Mouse (Mus musculus) T-helper 17 cell (primary cell): ENCODE data around the gene Bbof1.

Experiments used
- in situ Hi-C, 2 experiments: fragments of 300-600 bp; cut with MboI, MseI; formaldehyde crosslinking; loops; 1 replicate in 1 of 2; 2 replicates in 1 of 2; pipeline ENCODE4 v1.15.1; 2025; ENCODE audit warnings: high pct_unique_total_duplicates in 2 of 2

Bbof1 gene

DNA sequence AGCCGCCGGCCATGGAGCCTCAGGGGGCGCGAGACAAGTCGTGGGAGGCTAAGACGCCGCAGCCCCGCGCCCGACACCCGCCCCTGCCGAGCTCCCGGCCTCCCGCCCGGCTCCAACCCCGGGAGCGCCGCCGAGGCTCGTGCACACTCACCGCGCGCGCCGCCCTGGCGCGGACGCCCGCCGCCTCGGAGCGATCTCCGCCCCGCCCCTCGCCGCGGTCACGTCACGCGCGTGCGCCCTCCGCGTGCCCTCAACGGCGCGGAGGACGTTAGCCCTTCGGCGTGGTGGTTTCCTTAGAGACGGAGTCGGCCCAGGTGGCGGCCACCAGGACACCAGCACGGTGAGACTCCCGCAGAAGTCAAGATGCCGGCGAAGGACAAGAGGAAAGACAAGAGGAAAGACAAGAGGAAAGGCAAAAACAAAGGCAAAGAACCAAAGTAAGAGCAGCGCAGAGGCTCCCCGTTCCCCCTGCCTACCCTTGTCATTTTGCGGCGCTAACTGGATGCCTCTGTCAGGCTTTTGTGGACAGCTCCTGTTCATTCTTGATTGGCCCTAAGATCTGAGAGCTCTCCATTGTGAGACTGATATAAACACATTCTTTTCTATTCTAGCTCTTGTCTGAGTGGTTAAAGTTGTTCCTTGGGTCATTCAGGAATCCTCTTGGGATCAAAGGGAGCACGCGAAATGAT, at the start of gene Bbof1, which contains the start of gene Entpd5:
Bbof1 (plus strand) TSS at position 253 of the 689 bp plus-strand sequence.
Entpd5 (minus strand) TSS at position 211 of the 689 bp plus-strand sequence.
- in situ Hi-C loops = no loop called here

DNA sequence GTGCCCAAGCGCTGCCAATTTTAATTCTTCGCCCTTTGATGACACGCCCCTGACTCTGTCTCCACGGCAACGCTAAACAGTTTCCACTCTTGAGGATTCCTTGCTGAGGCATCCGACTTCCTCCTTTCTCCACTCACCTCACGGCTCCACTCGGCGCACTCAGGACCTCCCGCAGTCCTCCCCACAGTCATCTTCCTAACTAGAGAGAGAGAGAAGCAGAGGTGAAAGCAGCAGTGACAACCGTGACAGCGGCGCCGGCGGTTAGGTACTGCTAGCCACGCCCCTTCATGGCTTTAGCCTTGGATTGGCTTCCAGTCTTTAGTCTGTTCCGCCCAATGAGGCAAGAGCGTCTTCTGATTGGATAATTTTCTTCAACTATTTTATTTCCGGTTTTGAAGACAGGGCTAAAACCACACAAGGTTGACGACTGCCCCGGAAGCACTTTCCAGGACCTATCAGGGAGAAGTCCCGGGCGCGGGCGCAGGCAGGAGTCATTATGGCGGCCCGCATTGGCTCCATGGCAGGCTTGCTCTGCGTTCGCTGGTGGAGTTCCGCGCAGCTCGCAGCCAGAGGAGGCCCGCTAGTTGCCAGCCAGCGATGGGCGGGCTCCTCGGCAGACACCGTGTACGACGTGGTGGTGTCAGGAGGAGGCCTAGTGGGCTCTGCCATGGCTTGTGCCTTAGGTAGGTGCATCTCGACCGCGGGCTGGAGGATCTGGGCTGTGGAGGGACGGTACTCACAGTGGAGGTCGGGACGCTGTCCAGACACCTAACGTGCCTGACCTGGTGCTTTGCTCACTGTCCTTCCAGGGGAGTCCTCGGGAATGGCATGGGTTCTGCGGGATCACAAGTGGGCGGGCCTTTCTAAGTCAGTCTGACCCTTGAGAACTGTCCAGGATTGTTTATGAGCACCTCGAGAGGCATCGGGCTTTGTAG, 47.0 kb upstream of the Bbof1 start, which contains the start of the genes Coq6 and Fam161b:
Coq6 (plus strand) TSS at position 103 of the 935 bp plus-strand sequence.
Fam161b (minus strand) TSS at position 279 of the 935 bp plus-strand sequence.
- in situ Hi-C loops = no loop called here

DNA sequence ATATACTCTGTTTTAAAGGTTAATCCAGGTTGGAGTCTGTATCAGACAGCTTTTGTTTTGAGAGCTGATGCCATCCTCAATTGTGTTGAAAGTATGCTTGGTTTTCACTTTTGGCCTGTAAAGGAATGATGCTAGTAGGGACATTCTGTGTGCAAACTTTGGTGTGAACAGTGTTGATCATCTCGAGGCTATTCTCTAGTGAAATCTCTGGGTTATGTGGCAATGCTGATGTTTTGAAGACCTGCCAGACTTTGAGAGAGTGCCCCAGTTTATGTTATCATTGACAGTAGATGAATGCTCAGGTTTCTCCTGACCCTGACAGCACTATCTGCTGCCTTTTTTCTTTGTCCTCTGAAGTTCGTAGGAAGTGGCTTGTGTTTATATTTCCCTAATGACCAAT, 46.0 kb upstream of the Bbof1 start:
- in situ Hi-C loops = no loop called here

DNA sequence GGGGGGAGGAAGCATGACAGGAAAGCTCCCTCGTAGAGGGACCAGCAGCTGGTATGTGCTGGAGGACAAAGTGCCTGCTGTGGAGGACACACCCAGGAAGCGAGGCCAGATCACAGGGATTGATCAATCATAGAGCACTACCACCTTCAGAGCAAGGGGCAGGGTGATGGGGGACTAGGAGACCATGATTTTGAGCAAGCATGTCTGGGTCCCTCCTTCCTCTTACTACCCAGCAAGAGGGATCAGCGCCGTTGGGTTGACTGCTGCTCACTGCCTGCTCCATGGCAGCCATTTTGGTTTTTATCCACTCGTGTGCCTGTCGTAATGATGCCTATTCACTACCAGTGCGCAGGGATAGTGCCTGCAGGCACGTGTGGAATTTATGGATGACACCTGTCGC, 44.6 kb upstream of the Bbof1 start:
- in situ Hi-C loops = no loop called here

DNA sequence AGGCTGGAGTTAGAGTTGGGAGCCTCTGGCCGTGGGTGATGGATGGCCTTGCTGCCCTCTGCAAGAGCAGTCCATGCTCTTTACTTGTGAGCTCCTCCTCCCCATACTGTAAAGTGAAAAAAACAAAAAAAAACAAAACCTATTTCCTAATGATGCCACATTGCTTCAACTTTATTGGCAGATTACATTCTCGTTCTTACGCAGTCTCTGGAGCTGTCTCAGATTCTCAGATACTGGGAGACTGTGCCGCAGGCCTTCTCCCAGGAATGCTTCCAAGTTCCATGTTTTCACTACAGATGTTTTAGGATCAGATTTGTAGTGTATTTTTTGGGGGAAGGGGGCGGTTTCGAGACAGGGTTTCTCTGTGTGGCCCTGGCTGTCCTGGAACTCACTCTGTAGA, 43.7 kb upstream of the Bbof1 start:
- in situ Hi-C loops = no loop called here

DNA sequence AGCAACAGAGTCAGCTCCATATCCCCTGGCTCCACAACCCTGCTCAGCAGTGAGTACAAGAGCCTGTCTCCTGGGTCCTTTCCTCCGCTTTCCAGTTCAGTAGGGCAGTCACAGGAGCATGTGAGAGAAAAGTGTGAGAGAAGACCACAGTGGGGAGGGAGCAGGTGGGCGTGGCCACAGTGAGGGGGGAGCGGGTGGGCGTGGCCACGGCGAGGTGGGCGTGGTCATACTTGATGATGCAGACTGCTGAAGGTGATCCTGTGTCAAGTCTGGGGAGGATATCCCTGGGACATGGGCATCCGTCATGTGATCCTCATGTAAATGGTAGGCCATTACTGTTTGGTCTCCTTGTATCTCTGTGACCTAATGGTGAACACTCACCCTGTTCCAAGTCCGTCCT, 41.9 kb upstream of the Bbof1 start:
- in situ Hi-C loops = no loop called here

DNA sequence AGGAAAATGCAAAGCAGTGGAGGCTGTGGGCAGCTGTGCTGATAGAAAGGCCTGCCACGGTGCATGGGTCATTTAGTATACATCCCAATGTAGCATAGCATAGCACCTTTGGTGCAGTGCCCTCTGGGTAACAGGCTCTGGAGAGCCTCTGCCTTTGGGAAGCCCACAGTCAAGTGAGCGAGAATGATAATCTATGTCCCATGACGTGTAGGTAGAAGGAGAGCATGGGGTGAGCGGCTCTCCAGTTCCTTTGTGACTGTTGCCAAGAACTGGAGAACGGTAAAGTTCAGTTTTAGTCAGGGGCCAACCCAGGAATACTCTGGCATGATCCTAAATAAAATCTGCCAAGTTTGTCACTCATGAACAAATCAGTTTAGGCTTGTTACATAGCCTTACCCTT, 37.2 kb upstream of the Bbof1 start:
- in situ Hi-C loops = no loop called here

DNA sequence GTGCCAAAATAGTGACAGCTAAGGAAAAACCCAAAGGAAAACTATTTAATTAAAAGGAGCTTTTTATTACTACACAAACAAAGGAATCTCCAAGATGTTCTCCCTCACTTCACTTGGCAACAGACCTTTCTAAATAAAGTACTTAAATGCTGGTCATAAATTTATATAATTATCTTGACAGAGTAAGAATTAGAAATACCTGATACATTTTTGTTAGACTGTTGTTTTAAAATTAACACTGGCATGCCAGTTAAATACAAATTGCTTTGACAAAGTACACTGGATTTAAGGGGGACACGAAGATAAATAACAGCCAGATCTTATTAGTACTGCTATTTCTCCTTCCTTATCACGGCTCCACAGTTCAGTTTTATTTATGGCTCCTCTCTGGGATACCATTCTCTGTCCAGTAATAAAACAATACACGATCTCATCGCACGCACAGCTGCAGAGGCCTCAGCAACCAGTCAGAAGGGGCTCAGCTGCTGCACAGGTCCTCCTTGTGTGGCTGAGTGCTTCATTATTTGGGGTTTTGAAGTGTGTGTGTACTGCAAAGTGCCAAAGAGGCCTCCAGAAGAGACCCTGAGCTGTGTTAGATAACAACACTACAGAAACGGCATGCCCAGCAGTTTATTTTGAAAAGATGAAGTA, 34.9 kb upstream of the Bbof1 start:
- in situ Hi-C loops = no loop called here

DNA sequence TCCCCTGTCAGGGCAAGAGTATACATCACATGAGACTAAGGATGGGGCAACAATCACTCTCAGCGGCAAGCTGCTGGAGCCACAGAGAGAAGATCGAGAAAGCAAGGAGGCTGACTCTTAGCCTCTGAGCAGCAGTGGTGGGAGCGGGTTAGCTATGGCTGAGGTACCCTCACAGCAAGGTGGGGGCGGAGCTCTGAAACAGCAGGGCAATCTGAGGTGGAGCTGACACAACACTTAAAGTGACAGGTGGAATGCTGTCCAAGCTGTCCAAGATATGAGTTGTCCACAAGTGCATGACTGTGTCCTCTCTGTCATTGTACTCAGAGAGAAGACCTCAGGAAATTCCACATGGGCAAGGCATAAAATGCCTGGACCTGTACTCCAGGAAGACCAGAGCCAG, 26.5 kb upstream of the Bbof1 start:
- in situ Hi-C loops = no loop called here

DNA sequence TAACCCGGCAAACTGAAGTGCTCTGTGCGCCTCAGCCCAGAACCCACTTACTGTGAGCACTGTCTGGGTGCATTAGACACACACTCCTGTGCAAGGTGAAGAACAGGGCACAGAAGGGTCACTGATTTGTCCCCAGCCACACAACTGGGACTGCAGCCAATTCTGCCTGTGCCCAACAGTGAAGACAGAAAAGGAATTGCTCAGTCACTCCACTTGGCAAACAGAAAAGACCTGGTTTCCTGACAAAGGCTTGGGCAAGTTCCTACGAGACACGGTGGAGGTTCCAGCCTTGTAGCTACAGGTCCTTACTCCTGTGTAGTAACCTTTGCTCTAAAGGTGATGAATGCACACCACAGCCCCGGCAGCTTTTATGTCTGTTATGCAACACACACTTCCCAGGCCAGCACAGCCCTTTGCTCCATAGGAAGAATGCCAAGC, 24.2 kb upstream of the Bbof1 start:
- in situ Hi-C loops = no loop called here

DNA sequence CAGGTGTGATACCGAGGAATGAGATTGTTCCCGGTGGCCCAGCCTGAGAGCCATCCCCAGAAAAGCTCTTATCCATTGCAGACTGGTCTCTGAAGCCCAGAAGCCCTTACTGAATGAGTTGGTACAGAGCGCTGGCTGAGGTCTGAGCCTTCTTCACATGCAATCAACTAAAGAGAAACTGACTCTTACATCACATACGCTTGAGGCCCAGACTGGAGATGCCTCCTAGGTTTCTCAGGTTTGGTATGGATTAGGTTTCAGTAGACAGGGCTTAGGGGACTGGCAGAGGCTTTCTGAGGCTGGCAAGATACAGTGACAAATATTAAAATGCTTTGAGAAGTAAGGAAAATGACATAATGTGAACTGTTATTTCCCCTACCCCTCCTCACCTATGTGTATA, 23.5 kb upstream of the Bbof1 start:
- in situ Hi-C loops = no loop called here

DNA sequence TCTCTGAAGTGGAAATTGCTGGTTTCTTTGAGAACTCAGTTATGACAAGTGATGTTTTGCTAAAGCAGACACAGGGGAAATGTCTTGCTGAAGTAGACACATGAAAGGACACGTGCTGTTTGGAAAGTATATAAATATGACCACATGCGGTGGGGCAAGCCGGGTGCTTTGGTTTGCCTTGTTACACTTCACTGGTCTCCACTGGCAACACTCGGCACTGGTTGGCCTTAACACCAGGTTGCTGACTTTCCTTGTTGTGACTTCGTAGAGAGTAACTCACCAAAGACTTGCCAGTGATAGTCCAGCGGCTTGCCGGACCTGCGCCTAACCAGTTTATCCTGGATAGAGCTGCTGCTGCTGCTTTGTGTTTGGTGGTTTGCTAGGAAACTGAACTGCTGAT, 20.8 kb upstream of the Bbof1 start:
- in situ Hi-C loops = no loop called here

DNA sequence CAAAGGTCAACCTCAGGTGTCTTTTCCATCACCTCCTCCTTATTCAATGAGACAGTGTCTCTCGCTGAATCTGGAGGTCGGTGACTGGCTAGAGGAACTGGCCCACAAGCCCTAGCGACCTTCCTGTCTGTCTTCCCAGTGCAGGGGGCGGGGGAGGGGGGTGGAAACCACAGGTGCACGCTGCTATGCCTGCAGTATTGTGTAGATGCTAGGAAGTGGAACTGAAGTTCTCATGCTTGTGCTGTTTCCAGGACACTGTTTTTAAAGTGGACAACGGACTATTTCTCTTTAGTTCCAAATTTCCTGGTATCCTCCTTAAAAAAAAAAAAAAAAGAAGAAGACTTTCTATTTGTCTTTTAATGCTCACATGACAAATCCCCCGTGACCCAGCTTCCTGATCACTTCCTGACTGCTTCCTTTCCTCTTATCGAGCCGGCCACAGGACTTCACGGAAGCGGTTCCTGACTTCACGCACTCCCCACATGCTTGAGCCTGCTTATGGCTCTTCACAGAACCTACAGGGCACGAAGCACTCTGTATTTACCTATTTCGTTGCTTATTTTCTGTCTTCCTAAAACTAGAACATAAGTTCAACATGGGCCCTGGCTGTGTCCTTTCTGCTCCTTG, 20.0 kb upstream of the Bbof1 start:
- in situ Hi-C loops = no loop called here

DNA sequence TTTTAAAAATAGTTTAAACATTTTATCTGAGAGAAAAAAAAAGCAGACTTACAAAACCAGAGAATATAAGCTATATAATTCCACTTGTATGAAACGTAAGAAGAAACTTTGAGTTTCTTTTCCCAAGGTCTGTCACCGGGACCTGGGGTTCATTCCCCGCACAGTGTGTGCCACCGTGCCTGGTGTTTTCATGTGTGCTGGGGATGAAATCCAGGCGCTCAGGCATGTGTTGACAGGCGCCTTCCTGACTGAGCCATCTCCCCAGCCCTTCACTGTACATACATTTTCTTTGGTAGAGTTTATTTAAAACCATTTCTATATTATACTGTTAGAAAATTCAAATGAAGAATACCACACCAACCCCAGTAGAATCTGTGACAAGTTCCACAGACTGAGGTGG, 18.5 kb upstream of the Bbof1 start:
- in situ Hi-C loops = no loop called here

DNA sequence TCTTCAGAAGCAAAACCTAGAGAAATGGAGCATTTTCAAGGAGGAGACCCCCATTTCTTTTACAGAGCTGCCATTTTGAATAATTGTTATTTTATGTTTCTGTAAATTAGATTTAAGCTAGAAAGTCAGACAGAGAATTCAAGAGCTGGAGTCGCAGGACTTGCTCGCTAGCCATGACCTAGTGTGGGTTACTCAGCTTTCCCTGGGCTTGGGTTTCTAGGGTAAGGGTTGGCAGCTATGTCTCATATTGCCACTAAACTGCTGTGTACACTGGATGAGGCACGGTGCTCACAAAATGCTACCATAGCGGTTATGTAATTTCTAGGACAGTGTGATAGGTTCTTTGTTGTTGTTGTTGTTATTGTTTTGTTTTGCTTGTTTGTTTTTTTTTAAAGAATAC, 16.2 kb upstream of the Bbof1 start:
- in situ Hi-C loops = no loop called here

DNA sequence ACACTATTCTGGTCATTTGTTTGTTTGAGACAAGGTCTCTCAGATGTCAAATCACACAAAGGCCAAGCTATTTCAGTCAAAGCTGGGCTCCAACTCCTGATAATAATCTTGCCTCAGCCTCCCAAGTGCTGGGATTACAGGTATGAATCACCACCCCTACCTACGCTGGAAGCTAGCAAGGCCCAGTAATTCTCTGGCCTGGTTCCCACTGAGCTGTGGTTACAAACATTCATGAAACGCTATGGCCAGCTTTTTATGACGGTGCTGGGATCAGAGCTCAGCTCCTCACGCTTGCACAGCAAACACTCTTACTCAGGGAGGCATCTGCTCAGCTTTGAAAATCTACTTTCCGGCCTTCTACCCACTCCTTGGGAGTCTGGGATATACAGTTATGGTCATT, 15.0 kb upstream of the Bbof1 start:
- in situ Hi-C loops = no loop called here

DNA sequence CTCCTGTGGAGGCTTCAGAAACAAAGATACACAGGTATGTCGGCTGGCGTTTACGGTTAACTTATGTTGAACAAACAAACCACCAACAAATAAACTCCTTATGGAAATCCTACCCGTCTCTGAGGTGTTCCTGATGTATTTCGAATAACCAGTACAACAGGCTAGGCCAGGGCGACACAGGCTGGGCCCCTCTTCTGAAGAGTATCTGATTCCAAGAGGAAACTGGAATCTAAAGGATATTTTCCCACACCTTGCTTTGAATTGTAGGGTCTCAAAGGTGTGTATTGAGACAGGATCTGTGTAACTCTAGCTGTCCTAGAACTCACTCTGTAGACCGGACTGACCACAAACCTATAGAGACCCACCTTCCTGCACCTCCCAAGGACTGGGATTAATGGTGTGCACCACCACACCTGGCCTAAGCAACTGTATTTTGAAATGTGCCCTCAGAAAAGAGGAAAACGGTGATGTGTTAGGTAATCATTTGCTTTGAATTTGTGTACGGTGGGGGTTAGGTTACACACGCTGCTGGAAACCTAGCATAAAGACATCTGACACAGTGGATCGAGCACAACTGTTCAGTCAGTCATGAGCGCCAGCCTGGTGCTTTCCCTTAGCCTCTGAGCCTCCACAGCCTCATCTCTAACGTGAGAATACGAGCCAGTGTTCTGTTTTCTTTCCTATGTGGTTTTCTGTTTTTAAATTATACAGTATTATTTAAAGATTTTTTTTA, 11.8 kb upstream of the Bbof1 start:
- in situ Hi-C loops = no loop called here

DNA sequence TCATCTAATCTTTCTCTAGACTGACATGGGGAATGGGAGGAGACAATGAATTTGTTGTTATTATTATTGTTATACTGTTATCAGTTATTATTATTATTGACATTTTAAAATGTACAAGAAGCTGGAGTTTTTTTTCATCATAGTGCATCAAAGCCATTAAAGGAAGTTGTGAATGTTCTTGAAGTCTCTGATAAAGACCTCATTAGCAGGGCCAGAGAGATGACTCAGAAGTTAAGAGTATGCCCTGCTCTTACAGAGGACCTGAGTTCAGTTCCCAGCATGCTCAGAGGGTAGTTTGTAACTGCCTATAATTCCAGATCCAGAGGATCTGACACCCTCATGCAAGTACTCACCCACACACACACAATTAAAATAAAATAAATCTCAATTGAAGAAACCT, 11.2 kb upstream of the Bbof1 start:
- in situ Hi-C loops = no loop called here

DNA sequence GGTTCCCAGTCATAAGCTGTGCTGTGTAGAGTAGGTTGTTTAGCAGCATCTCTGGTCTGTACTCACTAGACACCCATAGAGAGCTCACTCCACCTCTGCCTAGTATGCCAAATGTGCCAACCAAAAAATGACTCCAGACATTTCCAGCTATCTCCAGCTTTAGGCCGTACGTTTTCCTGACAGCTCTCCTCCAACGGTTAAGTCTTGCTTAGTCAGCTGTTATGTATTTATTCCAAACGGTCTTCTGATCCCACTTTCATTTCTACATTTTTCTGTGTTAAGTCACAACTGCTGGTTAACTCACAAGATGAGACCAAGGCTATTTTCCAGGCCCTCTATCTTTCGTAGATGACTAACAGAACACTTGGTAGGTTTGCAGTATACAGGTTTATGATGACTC, 10.2 kb upstream of the Bbof1 start:
- in situ Hi-C loops = no loop called here

DNA sequence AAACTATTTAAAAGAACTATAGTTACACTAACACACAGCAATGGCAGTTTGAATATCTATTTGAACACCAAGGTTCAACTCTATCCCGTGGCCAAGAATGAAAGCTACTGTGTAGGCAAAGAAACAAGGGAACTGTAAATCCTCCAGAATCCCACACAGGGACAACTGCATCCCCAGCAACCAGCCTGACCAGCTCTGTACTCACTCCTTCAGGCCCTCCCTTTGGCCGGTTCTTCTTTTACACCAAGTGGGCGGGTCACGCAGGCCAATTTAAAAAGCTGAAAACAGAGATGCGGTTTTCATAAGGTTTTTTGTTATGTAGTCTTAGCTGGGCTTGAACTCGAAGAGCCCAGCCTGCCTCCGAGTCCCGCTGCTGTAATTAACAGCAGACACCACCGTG, 9.7 kb upstream of the Bbof1 start:
- in situ Hi-C loops = no loop called here

DNA sequence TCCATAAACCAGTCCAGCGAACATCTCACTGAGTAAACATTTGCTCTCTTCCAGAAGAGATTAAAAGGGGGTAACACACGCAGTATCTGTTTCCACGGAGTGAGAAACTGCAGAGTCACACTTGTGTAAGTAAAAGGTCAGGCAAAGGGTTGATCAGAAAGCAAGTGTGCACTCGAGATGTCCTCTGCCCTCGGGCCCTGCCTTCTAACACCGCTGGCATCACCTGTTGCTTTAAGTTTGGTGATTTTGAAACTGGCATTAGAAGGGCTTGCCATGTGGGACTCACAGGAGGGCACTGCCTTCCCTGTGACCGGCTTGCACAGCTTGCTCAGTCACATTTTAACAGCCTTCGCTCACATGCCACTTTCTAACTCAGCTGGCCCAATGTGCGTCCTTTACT, 9.2 kb upstream of the Bbof1 start:
- in situ Hi-C loops = no loop called here
